In genomic region chr4:105895116-105895515, GRCm38 (mm10) we compare ENCODE assay signal across 17 mouse cellular contexts.
"Had no signal": no experiment of that assay in that cellular context is flagged by ENCODE, and none has a peak within 500 bp of the region (broad histone marks: within the 10 kb centered on the region; RNA-seq: fewer than 3 reads in every experiment).

No protein-coding gene starts in this region.

- H3K27me3 ChIP-seq: midbrain, embryonic 12.5 days; neural tube, embryonic 13.5 days; neural tube, embryonic 15.5 days had no signal

- H3K4me3 ChIP-seq: midbrain, embryonic 10.5 days; midbrain, embryonic 12.5 days; neural tube, embryonic 13.5 days; neural tube, embryonic 15.5 days had no signal

- H3K36me3 ChIP-seq: midbrain, embryonic 10.5 days; midbrain, embryonic 12.5 days; neural tube, embryonic 13.5 days; neural tube, embryonic 15.5 days had no signal

- H3K4me2 ChIP-seq: lung, embryonic 14.5 days; midbrain, embryonic 12.5 days; neural tube, embryonic 13.5 days; neural tube, embryonic 15.5 days had no signal

- H3K27ac ChIP-seq: midbrain, embryonic 10.5 days; midbrain, embryonic 12.5 days; neural tube, embryonic 13.5 days; neural tube, embryonic 15.5 days had no signal

- H3K4me1 ChIP-seq: midbrain, embryonic 10.5 days; midbrain, embryonic 12.5 days; neural tube, embryonic 13.5 days; neural tube, embryonic 15.5 days had no signal

- H3K9ac ChIP-seq: lung, embryonic 14.5 days; midbrain, embryonic 12.5 days; neural tube, embryonic 13.5 days; neural tube, embryonic 15.5 days had no signal

- DNase-seq: lung, adult 18-20 months; lung, embryonic 14.5 days; lung, postnatal 10 days; lung, postnatal 4 days; midbrain, embryonic 14.5 days; retina, postnatal 1 day; right cerebral cortex, adult 18-20 months; right cerebral cortex, postnatal 25 days; right cerebral cortex, postnatal 4 days; spleen, adult 18-20 months; thymus, adult 18-20 months; thymus, postnatal 14 days; thymus, postnatal 36 days had no signal

- H3K9me3 ChIP-seq: midbrain, embryonic 10.5 days; midbrain, embryonic 12.5 days; neural tube, embryonic 13.5 days; neural tube, embryonic 15.5 days had no signal
